Mouse (Mus musculus) spleen, embryonic (tissue): ENCODE results near the gene Llcfc1.

Experiments
- CTCF ChIA-PET: fragments of 350-600 bp; sonication (Branson Sonifier 250); formaldehyde crosslinking; loops from one replicate; lab custom pipeline; 2022; lab: Charles Lee

Gene Llcfc1

GRCm38 (mm10) chr6:41704123-41704522 is 19.9 kb downstream of the Llcfc1 start, which contains the start of gene Kel:
Kel (minus strand) TSS chr6:41704339.
- CTCF ChIA-PET = no interaction called here

DNA sequence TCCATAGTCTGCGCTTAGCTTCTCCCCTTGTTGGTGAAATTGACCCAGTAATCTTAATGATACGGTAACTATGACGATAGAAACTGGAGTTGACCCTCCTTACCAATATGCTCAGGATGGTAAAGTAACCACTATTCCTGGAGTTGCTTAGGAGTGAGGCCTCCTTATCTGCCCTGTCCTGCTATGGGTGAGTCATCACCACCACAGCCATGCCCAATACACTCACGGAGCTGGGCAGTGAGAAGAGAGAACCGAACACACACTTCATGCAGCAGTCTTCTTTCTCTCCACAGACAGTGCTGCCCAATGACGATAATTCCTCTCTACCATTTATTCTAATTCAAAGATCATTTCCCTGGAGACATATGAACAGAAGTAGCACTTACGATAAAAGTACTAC is 22.0 kb downstream of the Llcfc1 start:
- CTCF ChIA-PET = no interaction called here

- CTCF ChIA-PET = no interaction called here
These were observed 26.1 kb downstream of the Llcfc1 start for GRCm38 (mm10) chr6:41710281-41710680.

DNA sequence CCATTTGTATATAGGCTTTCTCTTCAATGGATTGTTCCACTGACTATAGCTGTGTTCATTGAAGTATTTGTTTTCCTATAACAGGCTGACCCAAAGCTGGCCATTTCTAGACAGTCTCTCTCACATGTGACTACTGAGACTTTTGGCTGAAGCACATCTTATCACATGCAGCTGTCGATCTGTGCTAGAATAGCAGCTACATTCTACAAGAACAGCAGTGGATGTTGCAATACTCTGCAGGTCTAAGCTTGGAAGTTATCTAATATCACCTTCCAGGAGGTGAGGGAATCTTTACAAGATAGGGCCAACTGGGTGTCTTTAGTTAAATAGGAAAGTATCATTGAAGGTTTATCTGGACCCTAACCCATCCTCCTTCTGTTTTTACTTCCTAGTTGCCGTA is 37.2 kb downstream of the Llcfc1 start:
- CTCF ChIA-PET = interaction anchor here (0.6 kb wide), 1 partner anchor 861 kb away, joined by 5 read pairs; no protein-coding TSS in a partner anchor

- CTCF ChIA-PET = no interaction called here
These were observed 43.9 kb downstream of the Llcfc1 start for GRCm38 (mm10) chr6:41727989-41728609.

- CTCF ChIA-PET = no interaction called here
These were observed 50.7 kb downstream of the Llcfc1 start for GRCm38 (mm10) chr6:41734719-41735470.
